Mouse (Mus musculus) E14TG2a.4 (cell line): ENCODE results near the gene Wif1.
A peak's percentile ranks its signal among the peaks of the same experiment; 100 is the strongest.

Experiments used
- H3K27me3 ChIP-seq: 2 replicates; pipeline ENCODE4 v1.6.1; 2014; ENCODE audit warnings: low read length, control low read depth; ENCODE audit not compliant: insufficient read depth
- H3K36me3 ChIP-seq: 2 replicates; pipeline ENCODE4 v1.6.1; 2014; ENCODE audit warnings: low read length, control low read depth; ENCODE audit not compliant: insufficient read depth
- H3K4me1 ChIP-seq: replicated peaks from 2 replicates; pipeline ENCODE4 v1.6.1; 2014; ENCODE audit warnings: low read depth, low read length, control low read depth
- H3K4me3 ChIP-seq: replicated peaks from 2 replicates; pipeline ENCODE4 v1.5.1; 2014; ENCODE audit warnings: mild to moderate bottlenecking, low read length
- H3K9me3 ChIP-seq: 2 replicates; pipeline ENCODE4 v1.6.1; 2014; ENCODE audit warnings: low read length, control low read depth
- CTCF ChIP-seq: conservative IDR thresholded peaks from 2 replicates; pipeline ENCODE4 v1.5.1; 2014; ENCODE audit warnings: low read length
- NANOG ChIP-seq: IDR thresholded peaks from 2 replicates; pipeline ENCODE4 v1.6.1; 2014; ENCODE audit warnings: borderline replicate concordance, low read length, mixed read lengths
- POU5F1 ChIP-seq: IDR thresholded peaks from 2 replicates; pipeline ENCODE4 v1.6.1; 2014; ENCODE audit warnings: low read length, borderline replicate concordance

Wif1 gene

GRCm38 (mm10) chr10:121061336-121061835, 27.6 kb downstream of the Wif1 start:
- no peaks in the 10 kb centered on the region for H3K36me3 ChIP-seq

GRCm38 (mm10) chr10:121062704-121063103, 28.9 kb downstream of the Wif1 start:
- no peak overlapping the region for H3K4me3 ChIP-seq
- no peaks in the 10 kb centered on the region for H3K4me1 ChIP-seq
- no peaks in the 10 kb centered on the region for H3K27me3 ChIP-seq
- no peaks in the 10 kb centered on the region for H3K36me3 ChIP-seq
- H3K9me3 ChIP-seq = no peaks in the 10 kb centered on the region
- no peak for TF ChIP-seq NANOG
- no peak for TF ChIP-seq CTCF
- no peak for TF ChIP-seq POU5F1

More at GRCm38 (mm10) chr10:121061336-121061835, 27.6 kb downstream of the Wif1 start:
- H3K9me3 ChIP-seq = no peaks in the 10 kb centered on the region
- TF ChIP-seq CTCF = no peak
- no peak for TF ChIP-seq POU5F1
- TF ChIP-seq NANOG = no peak
- H3K4me1 ChIP-seq = no peaks in the 10 kb centered on the region
- no peaks in the 10 kb centered on the region for H3K27me3 ChIP-seq
- no peak overlapping the region for H3K4me3 ChIP-seq

- no peaks in the 10 kb centered on the region for H3K36me3 ChIP-seq
- no peak overlapping the region for H3K4me3 ChIP-seq
- H3K9me3 ChIP-seq = no peaks in the 10 kb centered on the region
- H3K27me3 ChIP-seq = peaks cover 12% of the 10 kb centered on the region
- H3K4me1 ChIP-seq = no peaks in the 10 kb centered on the region
- TF ChIP-seq CTCF = no peak
- no peak for TF ChIP-seq NANOG
- no peak for TF ChIP-seq POU5F1
These were observed 33.7 kb downstream of the Wif1 start for GRCm38 (mm10) chr10:121067416-121067951.

DNA sequence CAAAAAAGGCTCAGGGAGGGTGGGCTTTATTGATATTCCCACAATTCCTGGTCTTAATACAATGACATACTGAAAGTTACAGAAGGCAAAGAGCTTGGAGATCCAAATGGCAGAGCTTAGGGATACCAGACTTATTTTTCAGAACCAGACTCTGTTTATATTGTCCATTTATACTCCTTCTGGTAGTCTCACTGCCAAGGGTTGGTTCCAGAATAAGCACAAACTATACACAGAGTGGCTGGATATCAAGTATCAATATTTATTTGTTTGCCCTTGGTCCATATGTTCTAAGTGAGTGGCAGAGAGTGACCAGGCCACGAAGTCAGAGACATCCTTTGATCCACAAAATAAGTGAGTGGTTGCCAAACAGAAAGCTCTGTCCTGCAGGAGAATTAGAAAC, 34.2 kb downstream of the Wif1 start:
- H3K4me1 ChIP-seq = no peaks in the 10 kb centered on the region
- no peak for TF ChIP-seq CTCF
- H3K36me3 ChIP-seq = no peaks in the 10 kb centered on the region
- no peak overlapping the region for H3K4me3 ChIP-seq
- H3K9me3 ChIP-seq = no peaks in the 10 kb centered on the region
- H3K27me3 ChIP-seq = peaks cover 12% of the 10 kb centered on the region

DNA sequence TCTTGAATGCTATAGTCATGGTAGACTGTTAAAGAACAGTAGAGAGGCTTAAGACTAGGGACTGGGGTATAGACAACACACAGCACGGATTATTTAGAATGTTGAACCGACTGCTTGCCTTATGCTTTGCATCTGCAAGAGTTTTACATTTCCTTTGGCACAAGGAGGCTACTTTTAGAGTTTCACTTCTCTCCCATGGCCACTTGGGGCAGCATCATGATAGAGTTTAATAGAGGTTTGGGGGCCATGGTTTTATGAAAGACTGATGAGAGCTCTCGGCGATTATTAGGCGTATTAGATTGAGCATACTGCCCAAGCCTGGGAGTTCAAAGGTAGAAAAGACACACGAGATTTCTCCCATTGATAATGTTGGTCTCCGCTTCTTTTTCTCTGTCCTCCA, 37.0 kb downstream of the Wif1 start:
- no peaks in the 10 kb centered on the region for H3K9me3 ChIP-seq
- TF ChIP-seq POU5F1 (no peak), CTCF (peak; percentile 46), NANOG (no peak)
- peaks cover 12% of the 10 kb centered on the region for H3K27me3 ChIP-seq
- no peaks in the 10 kb centered on the region for H3K4me1 ChIP-seq
- H3K4me3 ChIP-seq = no peak overlapping the region
- H3K36me3 ChIP-seq = no peaks in the 10 kb centered on the region

- no peaks in the 10 kb centered on the region for H3K27me3 ChIP-seq
- no peaks in the 10 kb centered on the region for H3K4me1 ChIP-seq
- no peak for TF ChIP-seq POU5F1
- TF ChIP-seq NANOG = no peak
- TF ChIP-seq CTCF = no peak
- H3K9me3 ChIP-seq = peaks cover 22% of the 10 kb centered on the region
- H3K36me3 ChIP-seq = no peaks in the 10 kb centered on the region
- H3K4me3 ChIP-seq = no peak overlapping the region
These were observed 46.7 kb downstream of the Wif1 start for GRCm38 (mm10) chr10:121080500-121080899.

- no peak for TF ChIP-seq NANOG
- TF ChIP-seq CTCF = no peak
- TF ChIP-seq POU5F1 = no peak
These were observed 49.1 kb downstream of the Wif1 start for GRCm38 (mm10) chr10:121082881-121083280.

GRCm38 (mm10) chr10:121083512-121083911, 49.8 kb downstream of the Wif1 start:
- Histone ChIP-seq H3K4me1 (peaks cover 3% of the 10 kb centered on the region), H3K9me3 (peaks cover 16% of the 10 kb centered on the region), H3K4me3 (no peak overlapping the region), H3K36me3 (no peaks in the 10 kb centered on the region), H3K27me3 (no peaks in the 10 kb centered on the region)
- TF ChIP-seq POU5F1 = no peak
- TF ChIP-seq CTCF = 0 out of 2 replicates have a peak, but pooled peaks have one; percentile 14

More at GRCm38 (mm10) chr10:121082881-121083280, 49.1 kb downstream of the Wif1 start:
- H3K36me3 ChIP-seq = no peaks in the 10 kb centered on the region
- H3K4me3 ChIP-seq = no peak overlapping the region
- peaks cover 16% of the 10 kb centered on the region for H3K9me3 ChIP-seq
- no peaks in the 10 kb centered on the region for H3K27me3 ChIP-seq
- no peaks in the 10 kb centered on the region for H3K4me1 ChIP-seq

- TF ChIP-seq NANOG = no peak
- TF ChIP-seq CTCF = no peak
- TF ChIP-seq POU5F1 = no peak
- Histone ChIP-seq H3K36me3 (no peaks in the 10 kb centered on the region), H3K9me3 (peaks cover 2% of the 10 kb centered on the region; the same call in 1 of the 2 replicates), H3K4me3 (no peak overlapping the region), H3K4me1 (peaks cover 30% of the 10 kb centered on the region), H3K27me3 (no peaks in the 10 kb centered on the region)
These were observed 54.9 kb downstream of the Wif1 start for GRCm38 (mm10) chr10:121088679-121089078.
